Mouse (Mus musculus) midbrain, embryonic 13.5 days (tissue): Measurements from ENCODE around the gene Fyb2. TPM values are rescaled to one million over a fixed set of nuclear protein-coding genes. Genes with fewer than 3 reads are reported as not detected.
A peak's percentile ranks its signal among the peaks of the same experiment; 100 is the strongest.

Experiments used
- ATAC-seq: fragments of 200-750 bp; cut with Nextera tagmentation; 2 replicates; pipeline ENCODE4 v1.8.0; 2017; ENCODE audit warnings: mild to moderate bottlenecking, moderate TSS enrichment, moderate library complexity
- H3K27ac ChIP-seq: fragments of 300-500 bp; sonication (generic); 2 replicates; pipeline ENCODE4 v1.5.1; 2015; ENCODE audit warnings: inconsistent platforms, mild to moderate bottlenecking, moderate library complexity
- H3K27me3 ChIP-seq: fragments of 300-500 bp; sonication (generic); 2 replicates; pipeline ENCODE4 v1.6.1; 2015; ENCODE audit warnings: mild to moderate bottlenecking, inconsistent platforms
- H3K36me3 ChIP-seq: fragments of 300-500 bp; sonication (generic); 2 replicates; pipeline ENCODE4 v1.6.1; 2015; ENCODE audit warnings: mild to moderate bottlenecking, inconsistent platforms
- H3K4me1 ChIP-seq: fragments of 300-500 bp; sonication (generic); replicated peaks from 2 replicates; pipeline ENCODE4 v1.6.1; 2015; ENCODE audit warnings: inconsistent platforms
- H3K4me2 ChIP-seq: fragments of 300-500 bp; sonication (generic); replicated peaks from 2 replicates; pipeline ENCODE4 v1.6.1; 2015; ENCODE audit warnings: moderate library complexity, mild to moderate bottlenecking, inconsistent platforms
- H3K4me3 ChIP-seq: fragments of 300-500 bp; sonication (generic); replicated peaks from 2 replicates; pipeline ENCODE4 v1.5.1; 2015; ENCODE audit warnings: mild to moderate bottlenecking, inconsistent platforms
- H3K9ac ChIP-seq: fragments of 300-500 bp; sonication (generic); replicated peaks from 2 replicates; pipeline ENCODE4 v1.6.1; 2015; ENCODE audit warnings: mild to moderate bottlenecking, inconsistent platforms
- H3K9me3 ChIP-seq: fragments of 300-500 bp; sonication (generic); 2 replicates; pipeline ENCODE4 v1.6.1; 2016; ENCODE audit warnings: mild to moderate bottlenecking, inconsistent platforms
- WGBS: fragments of 180-500 bp; shearing (Covaris S2); methylation state at CpG from one replicate; pipeline ENCODE4 v1.1.7; 2015; 5-methylcytosine and 5-hydroxymethylcytosine counted together
- polyA plus RNA-seq: library from polyadenylated mRNA; unstranded; fragments of >200 nt; fragmentation: Nextera tagmentation; extraction: Ambion mirVana; gene quantifications from 2 replicates; pipeline ENCODE4 v1.2.1, GENCODE M21; 2015

Gene Fyb2
- polyA plus RNA-seq, result 0.16 and 0.17 TPM in 2 replicates

DNA sequence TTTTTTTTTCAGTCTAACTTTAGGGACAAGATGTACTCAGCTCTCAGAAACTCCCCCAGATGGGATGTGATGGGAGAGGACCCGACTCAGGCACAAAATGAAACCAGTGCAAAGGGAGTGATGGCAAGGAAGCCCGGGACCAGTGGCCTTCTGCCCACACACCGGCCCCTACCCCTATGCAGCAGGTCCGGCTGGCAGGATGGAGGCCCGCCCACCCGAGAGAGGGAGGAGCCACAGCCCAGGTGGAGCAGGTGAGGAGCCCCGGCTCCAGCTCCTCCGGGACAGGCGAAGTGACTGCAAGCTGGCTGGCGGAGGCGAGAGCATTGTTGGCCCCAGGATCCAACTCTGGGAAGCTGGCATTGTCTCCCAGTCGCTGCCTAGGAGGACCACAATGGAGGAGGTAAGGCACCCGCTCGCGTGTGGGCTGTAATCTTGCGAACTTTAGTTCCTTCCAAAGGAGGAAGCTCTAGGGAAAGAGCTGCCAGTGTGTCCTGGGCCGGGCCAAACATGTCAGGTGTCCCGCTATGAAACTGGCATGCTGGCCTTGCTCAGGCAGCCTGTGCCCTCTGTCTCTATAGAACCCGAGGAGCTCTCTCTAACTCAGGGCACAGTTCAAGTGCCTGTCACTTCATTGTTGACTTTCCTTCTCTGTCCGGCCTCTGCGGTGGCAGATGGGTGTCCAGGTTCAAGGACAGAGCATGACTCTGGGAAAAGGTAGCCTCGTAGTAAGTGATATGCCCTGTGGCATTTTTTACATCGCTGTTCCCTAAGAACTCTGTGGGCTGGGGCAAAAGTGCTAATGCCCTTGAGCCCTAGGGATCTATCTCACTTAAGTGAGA is at the start of gene Fyb2:
Gene Fyb2 (plus strand): TSS at position 166 of the 839 bp plus-strand sequence.
- Histone ChIP-seq H3K27ac (no peak within 1 kb of the TSS), H3K9me3 (no peaks in the 10 kb centered on the region), H3K36me3 (no peaks in the 10 kb centered on the region), H3K4me2 (peak within 1 kb of the TSS; percentile 42), H3K4me1 (peaks cover 4% of the 10 kb centered on the region), H3K9ac (no peak within 1 kb of the TSS; the same call in 1 of the 2 replicates), H3K27me3 (peaks cover 14% of the 10 kb centered on the region), H3K4me3 (peak within 1 kb of the TSS; percentile 20; the same call in 1 of the 2 replicates)
- WGBS, result 18% methylated on average over 23 of the region's 23 CpGs
- 0 out of 2 replicates have a peak, but pooled peaks have one; percentile 27 for ATAC-seq

DNA sequence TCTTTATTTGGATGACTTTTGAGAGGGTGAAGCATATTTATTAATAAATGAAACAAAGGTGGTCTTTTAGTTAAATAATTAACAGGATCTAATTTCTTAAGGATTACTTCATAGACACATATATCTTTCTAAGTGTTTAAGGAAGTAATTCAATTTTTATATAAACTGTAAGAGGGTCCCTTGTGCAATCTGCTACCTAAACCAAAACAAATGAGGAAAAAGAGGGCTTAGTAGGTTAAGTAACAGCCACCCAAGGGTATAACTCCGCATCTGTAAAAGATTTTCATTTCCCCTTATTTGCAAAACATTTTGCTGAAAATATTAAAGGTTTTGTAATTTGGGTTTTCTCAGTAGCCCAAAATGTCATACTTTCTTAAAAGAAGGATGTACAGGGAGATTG is 48.9 kb upstream of the Fyb2 start:
- 92% methylated on average over 1 of the region's 1 CpGs for WGBS
- Histone ChIP-seq H3K9ac (no peak overlapping the region), H3K36me3 (no peaks in the 10 kb centered on the region), H3K4me2 (no peak overlapping the region), H3K4me1 (no peaks in the 10 kb centered on the region), H3K27me3 (no peaks in the 10 kb centered on the region), H3K27ac (no peak overlapping the region), H3K4me3 (no peak overlapping the region), H3K9me3 (no peaks in the 10 kb centered on the region)
- ATAC-seq, result no peak

DNA sequence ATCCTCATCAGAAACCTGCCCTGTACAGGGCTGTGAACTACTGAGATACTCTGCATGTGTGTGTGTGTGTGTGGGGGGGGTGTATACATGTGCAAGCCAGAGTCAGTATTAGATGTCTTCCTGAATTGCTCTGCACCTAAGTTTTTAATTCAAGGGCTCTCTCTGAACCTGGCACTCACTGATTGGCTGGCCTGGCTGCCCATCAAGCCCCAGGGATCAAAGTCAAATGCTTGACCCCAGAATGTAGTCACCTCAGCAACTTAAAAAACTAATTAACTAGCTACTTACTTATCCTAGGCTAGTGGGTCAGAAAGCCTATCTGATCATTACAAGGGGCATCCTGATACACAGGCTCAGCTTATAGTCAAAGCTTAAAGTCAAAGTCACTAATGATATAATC is 43.7 kb upstream of the Fyb2 start:
- no peak overlapping the region for H3K9ac ChIP-seq
- no peaks in the 10 kb centered on the region for H3K4me1 ChIP-seq
- no peak overlapping the region for H3K4me3 ChIP-seq
- no peak overlapping the region for H3K4me2 ChIP-seq
- H3K36me3 ChIP-seq, result no peaks in the 10 kb centered on the region
- no peaks in the 10 kb centered on the region for H3K9me3 ChIP-seq
- ATAC-seq, result no peak
- no peak overlapping the region for H3K27ac ChIP-seq
- no peaks in the 10 kb centered on the region for H3K27me3 ChIP-seq

DNA sequence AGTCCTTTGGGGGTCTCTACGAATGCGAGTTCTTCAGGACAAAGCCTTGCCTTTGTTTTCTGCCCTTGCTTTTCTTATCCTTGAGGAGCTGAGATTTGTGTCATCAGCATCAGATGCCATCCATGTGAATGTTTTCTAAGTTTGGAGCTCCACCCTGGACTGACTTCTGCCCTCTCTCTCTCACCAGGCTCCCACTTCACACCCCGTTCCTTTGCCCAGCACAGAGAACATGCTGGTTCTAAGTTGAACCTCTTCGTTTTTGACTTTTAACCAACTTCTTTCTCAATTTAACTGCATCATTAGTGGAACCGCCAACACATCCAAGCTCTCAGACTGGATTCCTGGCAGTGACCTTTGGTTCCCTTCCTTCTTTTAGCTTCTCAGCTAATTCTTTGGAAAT is 43.1 kb upstream of the Fyb2 start:
- H3K9me3 ChIP-seq, result no peaks in the 10 kb centered on the region
- 92% methylated on average over 5 of the region's 5 CpGs for WGBS

DNA sequence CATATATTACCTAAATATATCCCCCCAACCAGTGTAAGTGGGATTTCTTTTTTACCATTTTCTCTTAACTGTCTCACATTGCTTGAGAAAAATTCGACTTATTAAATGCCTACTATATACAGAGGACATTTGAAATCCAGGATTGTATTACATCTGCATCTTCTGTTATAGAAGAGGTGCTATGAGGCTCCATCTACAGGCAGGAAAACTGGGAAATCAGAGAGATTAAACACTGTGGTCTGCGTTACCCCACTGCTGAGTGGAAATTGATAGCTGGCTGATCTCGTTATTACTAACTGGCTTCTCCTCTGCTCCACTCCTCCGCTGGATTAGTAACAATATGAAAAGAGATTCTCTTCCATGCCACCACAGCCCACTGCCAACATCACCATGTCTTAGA is 37.4 kb upstream of the Fyb2 start:
- no peak overlapping the region for H3K4me2 ChIP-seq
- H3K4me1 ChIP-seq, result no peaks in the 10 kb centered on the region
- H3K27ac ChIP-seq, result no peak overlapping the region
- no peak for ATAC-seq
- H3K27me3 ChIP-seq, result no peaks in the 10 kb centered on the region
- WGBS, result 71% methylated on average over 4 of the region's 4 CpGs
- no peak overlapping the region for H3K9ac ChIP-seq
- no peaks in the 10 kb centered on the region for H3K9me3 ChIP-seq
- H3K36me3 ChIP-seq, result no peaks in the 10 kb centered on the region
- H3K4me3 ChIP-seq, result no peak overlapping the region

More for the DNA sequence above, 43.1 kb upstream of the Fyb2 start:
- Histone ChIP-seq H3K4me3 (no peak overlapping the region), H3K9ac (no peak overlapping the region), H3K4me2 (no peak overlapping the region), H3K36me3 (no peaks in the 10 kb centered on the region), H3K4me1 (no peaks in the 10 kb centered on the region), H3K27me3 (no peaks in the 10 kb centered on the region), H3K27ac (no peak overlapping the region)
- no peak for ATAC-seq

DNA sequence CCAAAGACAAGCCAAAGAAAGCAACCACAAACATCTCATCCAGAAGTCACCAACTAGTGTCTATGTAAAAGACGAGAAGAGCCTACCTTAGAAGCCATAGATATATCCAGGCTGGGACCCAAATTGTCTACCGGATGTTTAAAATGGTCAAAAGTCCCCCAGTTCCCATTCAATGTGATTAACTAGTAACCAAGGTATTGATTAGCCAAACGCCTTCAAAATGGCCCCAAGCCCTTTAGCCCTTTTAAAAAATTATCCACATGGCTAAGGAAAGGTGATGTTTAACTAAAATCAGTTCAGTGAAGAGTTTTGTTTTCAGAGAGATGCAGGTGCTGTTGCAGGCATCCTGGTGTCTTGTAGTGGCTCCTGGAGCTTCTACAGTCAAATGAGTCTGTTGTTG is 36.9 kb upstream of the Fyb2 start, which contains the start of gene C8a:
Gene C8a (minus strand): TSS at position 76 of the 400 bp plus-strand sequence.
- Histone ChIP-seq H3K27me3 (no peaks in the 10 kb centered on the region), H3K4me1 (no peaks in the 10 kb centered on the region), H3K36me3 (no peaks in the 10 kb centered on the region), H3K9ac (no peak within 1 kb of the TSS), H3K4me3 (no peak within 1 kb of the TSS), H3K9me3 (no peaks in the 10 kb centered on the region), H3K4me2 (no peak within 1 kb of the TSS), H3K27ac (no peak within 1 kb of the TSS)
- no peak for ATAC-seq
- WGBS, result 82% methylated on average over 3 of the region's 3 CpGs

DNA sequence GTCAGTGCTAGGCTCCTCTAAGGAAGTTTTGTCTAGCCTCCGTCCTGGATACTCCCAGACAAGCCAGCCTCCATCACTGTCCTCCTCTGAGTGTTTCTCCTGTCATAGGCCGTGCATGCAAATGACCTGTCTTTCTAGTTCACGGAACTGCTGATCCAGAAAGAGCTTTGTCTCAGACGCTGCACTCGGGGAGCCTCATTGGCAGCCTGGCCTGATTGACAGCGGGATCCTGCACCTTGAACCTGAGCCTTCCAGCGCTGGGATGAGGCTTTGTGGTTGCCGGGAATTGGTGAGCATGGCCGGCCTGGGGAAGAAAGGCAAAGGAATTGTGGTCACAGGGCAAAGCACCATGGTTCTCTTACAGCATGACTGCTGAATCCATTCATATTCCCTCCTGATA is 25.8 kb upstream of the Fyb2 start:
- no peak overlapping the region for H3K9ac ChIP-seq
- ATAC-seq, result peak; percentile 25; the same call in 1 of the 2 replicates
- 30% methylated on average over 9 of the region's 9 CpGs for WGBS
- H3K4me2 ChIP-seq, result no peak overlapping the region
- H3K27ac ChIP-seq, result no peak overlapping the region
- 0 out of 2 replicates have a peak, but pooled peaks cover 6% of the 10 kb centered on the region for H3K9me3 ChIP-seq
- H3K27me3 ChIP-seq, result no peaks in the 10 kb centered on the region
- H3K36me3 ChIP-seq, result no peaks in the 10 kb centered on the region
- peaks cover 29% of the 10 kb centered on the region for H3K4me1 ChIP-seq
- no peak overlapping the region for H3K4me3 ChIP-seq

DNA sequence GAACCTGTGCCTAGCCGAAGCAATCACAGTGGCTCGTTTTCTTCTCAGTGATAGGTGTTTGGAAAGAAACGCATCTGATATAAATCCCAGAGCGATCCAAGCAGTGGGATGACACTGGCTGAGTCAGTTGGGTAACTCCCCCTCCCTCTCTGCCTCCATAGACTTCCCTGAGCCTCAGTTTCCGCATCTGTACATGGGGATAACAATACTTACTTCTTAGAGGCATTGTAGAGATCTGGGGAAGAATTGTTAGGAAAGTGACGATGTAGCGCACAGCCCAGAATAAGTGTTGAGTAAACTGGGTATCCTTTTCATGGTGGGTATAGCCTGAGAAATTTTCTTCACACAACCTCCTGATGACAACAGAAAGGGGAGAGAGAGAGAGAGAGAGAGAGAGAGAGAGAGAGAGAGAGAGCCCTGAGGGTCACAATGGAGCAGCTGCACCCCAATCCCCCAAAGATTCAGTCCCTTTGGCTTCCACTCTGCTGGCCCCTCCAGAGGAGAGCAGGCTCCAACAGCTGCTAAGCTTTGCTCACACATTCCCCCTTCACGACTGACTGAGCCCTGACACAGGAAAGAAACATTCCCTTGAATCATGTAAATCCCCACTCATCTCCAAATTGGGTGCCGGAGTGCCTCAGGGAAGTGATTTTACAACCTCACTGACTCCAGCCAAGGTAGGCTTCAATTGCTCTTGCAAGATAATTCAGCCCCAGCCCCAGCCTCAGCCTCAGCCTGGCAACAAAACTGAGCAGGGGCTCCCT is 24.6 kb upstream of the Fyb2 start:
- Histone ChIP-seq H3K27me3 (no peaks in the 10 kb centered on the region), H3K4me3 (no peak overlapping the region), H3K4me2 (no peak overlapping the region), H3K27ac (peak overlapping the region; percentile 30; the same call in 1 of the 2 replicates), H3K4me1 (peaks cover 33% of the 10 kb centered on the region), H3K36me3 (no peaks in the 10 kb centered on the region), H3K9ac (no peak overlapping the region), H3K9me3 (no peaks in the 10 kb centered on the region)
- 76% methylated on average over 9 of the region's 9 CpGs for WGBS
- no peak for ATAC-seq

DNA sequence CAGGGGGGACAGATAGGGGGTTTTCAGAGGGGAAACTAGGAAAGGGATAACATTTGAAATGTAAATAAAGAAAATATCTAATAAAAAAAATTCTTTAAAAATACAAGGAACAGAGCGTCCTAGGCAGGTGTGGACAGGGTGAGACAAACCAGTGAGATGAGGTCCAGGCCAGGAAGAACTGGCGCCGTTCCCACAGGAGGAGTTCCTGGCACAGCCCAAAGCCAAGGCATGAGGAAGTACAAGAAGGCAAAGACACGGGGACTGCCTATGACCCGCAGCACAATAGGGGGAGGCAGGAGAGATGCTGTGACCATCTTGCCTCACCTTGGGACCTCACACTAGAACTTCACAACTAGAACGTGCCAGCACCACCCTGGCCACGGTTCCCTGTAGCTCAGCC is 21.5 kb upstream of the Fyb2 start:
- Histone ChIP-seq H3K4me2 (no peak overlapping the region), H3K27me3 (0 out of 2 replicates have a peak, but pooled peaks cover 4% of the 10 kb centered on the region)
- 95% methylated on average over 7 of the region's 7 CpGs for WGBS

DNA sequence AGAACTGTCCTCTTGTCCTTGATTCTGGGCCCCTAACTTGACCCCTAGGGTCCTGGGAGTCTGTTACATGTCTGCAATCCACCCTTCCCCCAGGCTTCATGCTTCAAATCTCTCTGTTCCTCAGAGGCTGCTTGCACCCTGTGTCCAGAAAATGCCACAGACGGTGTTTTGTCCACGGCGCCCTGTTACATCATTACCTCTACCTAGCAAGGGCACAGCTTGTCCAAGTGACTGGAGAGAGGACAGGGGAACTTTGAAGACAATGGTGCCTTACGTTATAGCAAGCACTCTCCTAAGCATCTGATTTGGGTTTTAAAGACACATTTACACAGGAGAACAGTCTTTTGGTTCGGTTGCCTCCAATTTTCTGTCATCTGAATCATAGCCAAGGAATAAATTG is 19.7 kb upstream of the Fyb2 start:
- H3K4me1 ChIP-seq, result peaks cover 19% of the 10 kb centered on the region
- H3K9me3 ChIP-seq, result no peaks in the 10 kb centered on the region
- no peak overlapping the region for H3K4me3 ChIP-seq
- 0 out of 2 replicates have a peak, but pooled peaks cover 4% of the 10 kb centered on the region for H3K27me3 ChIP-seq
- 71% methylated on average over 5 of the region's 5 CpGs for WGBS
- ATAC-seq, result no peak
- H3K27ac ChIP-seq, result peak overlapping the region; percentile 64
- no peaks in the 10 kb centered on the region for H3K36me3 ChIP-seq
- no peak overlapping the region for H3K4me2 ChIP-seq
- no peak overlapping the region; the same call in 1 of the 2 replicates for H3K9ac ChIP-seq

More for the DNA sequence above, 21.5 kb upstream of the Fyb2 start:
- Histone ChIP-seq H3K27ac (no peak overlapping the region), H3K4me3 (no peak overlapping the region), H3K9ac (no peak overlapping the region), H3K9me3 (no peaks in the 10 kb centered on the region), H3K36me3 (no peaks in the 10 kb centered on the region), H3K4me1 (peaks cover 25% of the 10 kb centered on the region)
- no peak for ATAC-seq

DNA sequence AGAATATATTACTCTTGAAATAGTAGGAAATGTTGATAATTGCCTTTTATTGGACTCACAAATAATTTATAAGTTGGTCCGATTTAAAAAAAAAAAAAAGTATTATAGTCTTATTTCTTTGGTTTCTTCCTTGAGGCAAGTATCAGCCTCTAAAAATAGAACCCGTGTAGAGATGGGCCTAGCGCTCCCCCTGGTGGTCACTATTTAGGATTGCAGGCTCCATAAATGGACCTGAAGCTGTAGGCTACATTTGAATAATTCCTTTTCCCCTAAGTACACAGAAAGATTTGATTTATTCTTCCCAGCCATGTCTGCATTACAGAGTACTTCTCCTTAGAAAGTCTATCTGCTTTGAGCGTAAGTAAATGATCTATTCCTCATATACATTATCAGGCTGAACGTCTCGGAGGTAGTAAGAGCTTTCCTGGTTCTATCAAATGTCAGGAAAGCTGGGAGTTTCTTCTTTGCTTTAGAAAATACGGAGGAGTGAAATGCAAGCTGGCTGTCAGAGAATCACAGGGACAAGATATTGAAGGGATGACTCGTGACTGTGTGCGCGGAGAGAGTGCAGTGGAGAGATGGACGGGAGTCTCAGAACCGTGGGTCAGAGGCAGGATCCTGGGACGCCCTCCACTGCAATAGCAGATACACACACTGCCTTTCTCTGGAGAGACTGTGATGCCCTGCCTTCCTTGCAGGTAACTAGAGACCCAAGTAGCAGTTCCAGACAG is 19.1 kb upstream of the Fyb2 start:
- H3K36me3 ChIP-seq, result no peaks in the 10 kb centered on the region

More for the DNA sequence above, 19.1 kb upstream of the Fyb2 start:
- H3K9ac ChIP-seq, result no peak overlapping the region
- H3K4me1 ChIP-seq, result peaks cover 13% of the 10 kb centered on the region
- ATAC-seq, result no peak; the same call in 1 of the 2 replicates
- 56% methylated on average over 13 of the region's 13 CpGs for WGBS
- no peak overlapping the region for H3K4me3 ChIP-seq
- H3K4me2 ChIP-seq, result no peak overlapping the region
- 0 out of 2 replicates have a peak, but pooled peaks cover 4% of the 10 kb centered on the region for H3K27me3 ChIP-seq
- no peaks in the 10 kb centered on the region for H3K9me3 ChIP-seq
- no peak overlapping the region for H3K27ac ChIP-seq
